Mouse (Mus musculus) myocyte (in vitro differentiated cells): ENCODE data around the gene Esrp2.

Source experiments
- CEBPB ChIP-seq: IDR thresholded peaks from 2 replicates; pipeline ENCODE4 v1.6.1; 2011; ENCODE audit warnings: mild to moderate bottlenecking, moderate library complexity; ENCODE audit not compliant: poor library complexity, insufficient read depth, severe bottlenecking
- E2F4 ChIP-seq: IDR thresholded peaks from one replicate; pipeline ENCODE4 v1.6.1; 2011; ENCODE audit warnings: mild to moderate bottlenecking, control low read depth, moderate library complexity; ENCODE audit not compliant: insufficient read depth
- MAX ChIP-seq: IDR thresholded peaks from one replicate; pipeline ENCODE4 v1.6.1; 2011; ENCODE audit warnings: low read depth, mild to moderate bottlenecking, control low read depth
- MYOD1 ChIP-seq, 3 experiments: IDR thresholded peaks; one replicate each; pipeline ENCODE4 v1.6.1; 2011; ENCODE audit warnings: control low read depth in 2 of 3, low read depth in 2 of 3, mild to moderate bottlenecking in 2 of 3, moderate library complexity in 1 of 3; ENCODE audit not compliant: insufficient read length in 2 of 3, control insufficient read depth in 1 of 3
- MYOG ChIP-seq, 3 experiments: IDR thresholded peaks; one replicate each; pipeline ENCODE4 v1.6.1; 2011; ENCODE audit warnings: control low read depth in 2 of 3, low read depth in 2 of 3, mild to moderate bottlenecking in 2 of 3; ENCODE audit not compliant: insufficient read length in 2 of 3, control insufficient read depth in 1 of 3, insufficient read depth in 1 of 3
- POLR2A ChIP-seq: IDR thresholded peaks from one replicate; pipeline ENCODE4 v1.6.1; 2011; ENCODE audit warnings: low read depth, mild to moderate bottlenecking, control low read depth, moderate library complexity; ENCODE audit not compliant: insufficient read length
- POLR2AphosphoS2 ChIP-seq: IDR thresholded peaks from one replicate; pipeline ENCODE4 v1.6.1; 2011; ENCODE audit warnings: low read depth, control low read depth; ENCODE audit not compliant: insufficient read length
- REST ChIP-seq: IDR thresholded peaks from one replicate; pipeline ENCODE4 v1.6.1; 2011; ENCODE audit warnings: mild to moderate bottlenecking, control low read depth, moderate library complexity; ENCODE audit not compliant: insufficient read depth, insufficient read length
- TCF12 ChIP-seq: IDR thresholded peaks from one replicate; pipeline ENCODE4 v1.6.1; 2011; ENCODE audit warnings: mild to moderate bottlenecking, control low read depth; ENCODE audit not compliant: poor library complexity, insufficient read depth, severe bottlenecking
- TCF3 ChIP-seq: IDR thresholded peaks from one replicate; pipeline ENCODE4 v1.6.1; 2011; ENCODE audit warnings: low read depth, control low read depth; ENCODE audit not compliant: insufficient read length
- USF1 ChIP-seq: IDR thresholded peaks from one replicate; pipeline ENCODE4 v1.6.1; 2011; ENCODE audit warnings: low read depth, mild to moderate bottlenecking, control low read depth, moderate library complexity

GRCm38 (mm10) chr8:106108080-106108479 is 28.7 kb downstream of the Esrp2 start:
- TF ChIP-seq MAX = no peak
- no peak for TF ChIP-seq TCF12
- TF ChIP-seq REST = no peak
- no peak for TF ChIP-seq MYOD1 (IDR thresholded peaks at IDR 0.05; ENCODE audit: control insufficient read depth in 1 of 3, insufficient read length in 2 of 3, low read depth in 2 of 3)
- no peak for TF ChIP-seq POLR2A
- no peak for TF ChIP-seq POLR2AphosphoS2
- no peak for TF ChIP-seq CEBPB
- no peak for TF ChIP-seq USF1
- TF ChIP-seq MYOG (IDR thresholded peaks at IDR 0.05; ENCODE audit: control insufficient read depth in 1 of 3, insufficient read depth in 1 of 3, insufficient read length in 2 of 3, low read depth in 2 of 3) = no peak
- TF ChIP-seq E2F4 = no peak
- TF ChIP-seq TCF3 = no peak
